Mouse (Mus musculus) liver, adult 2 months (tissue): ENCODE data around the gene Kazn. TPM values are rescaled to one million over a fixed set of nuclear protein-coding genes. Genes with fewer than 3 reads are reported as not detected.

Experiments used
- DNase-seq: peaks from one replicate; pipeline ENCODE4 v3.0.0-alpha.2; 2011; ENCODE audit warnings: low read depth, low spot score; ENCODE audit errors: extremely low read depth
- H3K27ac ChIP-seq: fragments of 200-500 bp; replicated peaks from 2 replicates; pipeline ENCODE4 v1.5.1; 2012; ENCODE audit warnings: low read depth, mild to moderate bottlenecking, control low read depth, inconsistent platforms, low read length; ENCODE audit not compliant: insufficient read depth
- H3K27me3 ChIP-seq: fragments of 200-500 bp; 2 replicates; pipeline ENCODE4 v1.6.1; 2012; ENCODE audit warnings: mild to moderate bottlenecking, moderate library complexity, low read length, inconsistent platforms; ENCODE audit not compliant: control insufficient read depth, insufficient read depth
- H3K36me3 ChIP-seq: fragments of 200-500 bp; 2 replicates; pipeline ENCODE4 v1.6.1; 2012; ENCODE audit warnings: low read length, inconsistent platforms; ENCODE audit not compliant: control insufficient read depth, insufficient read depth
- H3K4me1 ChIP-seq: fragments of 200-500 bp; 2 replicates; pipeline ENCODE4 v1.6.1; 2011; ENCODE audit warnings: low read length; ENCODE audit not compliant: control insufficient read depth, insufficient read depth
- H3K4me3 ChIP-seq: fragments of 200-500 bp; 2 replicates; pipeline ENCODE4 v1.5.1; 2011; ENCODE audit warnings: low read depth, mild to moderate bottlenecking, control low read depth, low read length, moderate library complexity; ENCODE audit not compliant: insufficient read depth
- H3K79me2 ChIP-seq: fragments of 200-500 bp; 2 replicates; pipeline ENCODE4 v1.6.1; 2012; ENCODE audit warnings: inconsistent platforms, mild to moderate bottlenecking, low read length, moderate library complexity; ENCODE audit not compliant: control insufficient read depth, insufficient read depth
- H3K9ac ChIP-seq: fragments of 200-500 bp; 2 replicates; pipeline ENCODE4 v1.6.1; 2012; ENCODE audit warnings: low read depth, mild to moderate bottlenecking, control low read depth, inconsistent platforms, low read length
- CTCF ChIP-seq: fragments of 200-500 bp; IDR thresholded peaks from 2 replicates; pipeline ENCODE4 v1.5.1; 2011; ENCODE audit warnings: low read depth, low read length, control low read depth
- POLR2A ChIP-seq: fragments of 200-500 bp; IDR thresholded peaks from 2 replicates; pipeline ENCODE4 v1.6.1; 2011; ENCODE audit warnings: low read length, control low read depth; ENCODE audit not compliant: insufficient read depth; ENCODE audit errors: extremely low read depth
- WGBS: fragments of 180-500 bp; shearing (Covaris S2); methylation state at CpG from one replicate; pipeline ENCODE4 v1.1.7; 2018; 5-methylcytosine and 5-hydroxymethylcytosine counted together
- polyA plus RNA-seq: library from polyadenylated mRNA; depleted of rRNA; stranded (reverse); fragments of >200 nt; gene quantifications from 2 replicates; pipeline ENCODE4 v1.2.3, GENCODE M21; 2012
- total RNA-seq: library from RNA; depleted of rRNA; stranded (reverse); fragments of >200 nt; gene quantifications from 2 replicates; pipeline ENCODE4 v1.2.3, GENCODE M21; 2014

The Kazn gene
- total and polyA plus RNA-seq, 2 experiments, result 0.37 to 1.3 TPM

DNA sequence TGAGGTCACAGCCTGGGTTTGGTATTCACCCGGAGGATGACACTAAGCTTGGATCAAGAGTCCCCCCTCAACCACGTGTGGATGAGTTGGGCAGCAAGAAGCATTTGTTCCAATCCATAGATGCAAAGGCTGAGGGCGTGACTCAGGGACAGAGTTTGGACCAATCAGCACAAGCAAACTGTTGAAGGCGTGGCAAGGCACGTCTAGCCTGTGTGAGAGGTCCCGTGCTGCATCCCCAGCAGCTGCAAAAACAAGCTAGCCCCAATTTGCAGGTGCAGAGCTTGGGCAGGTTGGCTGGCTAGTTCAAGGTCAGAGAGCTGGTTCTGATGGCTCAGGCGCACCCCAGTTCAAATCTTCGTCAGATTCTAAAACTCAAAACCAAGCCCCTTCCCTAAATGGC, 20.2 kb downstream of the Kazn start:
- TF ChIP-seq CTCF (no peak), POLR2A (no peak)
- no peaks in the 10 kb centered on the region for H3K4me1 ChIP-seq
- H3K36me3 ChIP-seq, result no peaks in the 10 kb centered on the region
- no peaks in the 10 kb centered on the region for H3K27me3 ChIP-seq
- H3K27ac ChIP-seq, result no peak overlapping the region
- no peaks in the 10 kb centered on the region for H3K79me2 ChIP-seq
- no peak for DNase-seq
- 85% methylated on average over 8 of the region's 8 CpGs for WGBS
- H3K4me3 ChIP-seq, result no peak overlapping the region
- no peak overlapping the region for H3K9ac ChIP-seq

GRCm38 (mm10) chr4:142217048-142217447, 22.2 kb downstream of the Kazn start:
- no peaks in the 10 kb centered on the region for H3K79me2 ChIP-seq
- H3K4me1 ChIP-seq, result no peaks in the 10 kb centered on the region
- no peaks in the 10 kb centered on the region for H3K36me3 ChIP-seq
- H3K27me3 ChIP-seq, result no peaks in the 10 kb centered on the region
- H3K27ac ChIP-seq, result no peak overlapping the region
- WGBS, result 89% methylated on average over 6 of the region's 6 CpGs
- H3K4me3 ChIP-seq, result no peak overlapping the region
- DNase-seq, result no peak
- no peak overlapping the region for H3K9ac ChIP-seq
- TF ChIP-seq CTCF, result no peak
- no peak for TF ChIP-seq POLR2A

- Histone ChIP-seq H3K4me1 (no peaks in the 10 kb centered on the region), H3K36me3 (no peaks in the 10 kb centered on the region), H3K27me3 (no peaks in the 10 kb centered on the region), H3K4me3 (no peak overlapping the region), H3K79me2 (no peaks in the 10 kb centered on the region), H3K9ac (no peak overlapping the region), H3K27ac (no peak overlapping the region)
- TF ChIP-seq POLR2A (no peak), CTCF (no peak)
- 76% methylated on average over 7 of the region's 7 CpGs for WGBS
- no peak for DNase-seq
Observed at GRCm38 (mm10) chr4:142215760-142216159, 23.4 kb downstream of the Kazn start.

GRCm38 (mm10) chr4:142214532-142214931, 24.7 kb downstream of the Kazn start:
- no peak for DNase-seq
- Histone ChIP-seq H3K36me3 (no peaks in the 10 kb centered on the region), H3K27me3 (no peaks in the 10 kb centered on the region), H3K4me3 (no peak overlapping the region), H3K27ac (no peak overlapping the region), H3K9ac (no peak overlapping the region), H3K4me1 (no peaks in the 10 kb centered on the region), H3K79me2 (no peaks in the 10 kb centered on the region)
- whole genome bisulfite sequencing, result 63% methylated on average over 6 of the region's 6 CpGs
- TF ChIP-seq CTCF (no peak), POLR2A (no peak)

DNA sequence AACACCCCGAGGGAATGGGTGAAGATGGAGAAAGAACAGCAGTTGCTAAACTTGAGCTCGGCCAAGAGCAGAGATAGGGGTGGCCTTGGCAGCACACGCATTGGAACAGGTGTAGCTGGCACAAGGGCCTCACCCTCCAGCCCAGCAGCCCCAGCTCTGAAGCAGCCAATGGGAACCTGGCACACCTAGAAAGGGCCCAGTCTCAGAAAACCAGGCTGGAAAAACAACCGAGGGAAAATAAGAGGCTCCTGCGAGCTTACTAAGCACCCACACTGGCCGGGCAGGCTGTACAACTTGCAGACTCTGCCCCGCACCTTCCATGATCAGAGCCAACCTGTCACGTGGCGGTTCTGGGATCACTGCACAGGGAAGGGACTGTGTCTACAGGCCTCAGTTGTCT, 26.8 kb downstream of the Kazn start:
- Histone ChIP-seq H3K36me3 (no peaks in the 10 kb centered on the region), H3K27ac (no peak overlapping the region), H3K4me3 (no peak overlapping the region), H3K9ac (no peak overlapping the region), H3K27me3 (no peaks in the 10 kb centered on the region), H3K4me1 (no peaks in the 10 kb centered on the region), H3K79me2 (no peaks in the 10 kb centered on the region)
- TF ChIP-seq POLR2A (no peak), CTCF (no peak)
- WGBS, result 75% methylated on average over 9 of the region's 9 CpGs
- DNase-seq, result no peak

GRCm38 (mm10) chr4:142209884-142210283, 29.3 kb downstream of the Kazn start:
- no peaks in the 10 kb centered on the region for H3K79me2 ChIP-seq
- 85% methylated on average over 9 of the region's 9 CpGs for WGBS
- no peak overlapping the region for H3K4me3 ChIP-seq
- no peak for TF ChIP-seq CTCF
- TF ChIP-seq POLR2A, result no peak
- DNase-seq, result no peak
- no peak overlapping the region for H3K27ac ChIP-seq
- H3K36me3 ChIP-seq, result no peaks in the 10 kb centered on the region
- no peak overlapping the region for H3K9ac ChIP-seq
- H3K4me1 ChIP-seq, result no peaks in the 10 kb centered on the region
- H3K27me3 ChIP-seq, result no peaks in the 10 kb centered on the region
